Mouse (Mus musculus) CH12.LX (cell line): Measurements from ENCODE around the gene Fntb. TPM values are rescaled to one million over a fixed set of nuclear protein-coding genes. Genes with fewer than 3 reads are reported as not detected.

ENCODE experiments used
- DNase-seq: peaks from one replicate; pipeline ENCODE4 v3.0.0-alpha.2; 2013; ENCODE audit errors: extremely low read depth
- H3K27ac ChIP-seq: 2 replicates; pipeline ENCODE4 v1.5.1; 2012; ENCODE audit warnings: low read depth, mild to moderate bottlenecking, control low read depth, moderate library complexity; ENCODE audit not compliant: insufficient read depth
- H3K27me3 ChIP-seq: replicated peaks from 2 replicates; pipeline ENCODE3; 2012; ENCODE audit warnings: inconsistent platforms
- H3K36me3 ChIP-seq, 2 experiments: replicated peaks in 1 of 2; 2 replicates each; pipeline versions ENCODE3 to v1.6.1; 2012; ENCODE audit warnings: inconsistent platforms in 1 of 2, low read length in 1 of 2, mild to moderate bottlenecking in 1 of 2, mixed read lengths in 1 of 2, moderate library complexity in 1 of 2; ENCODE audit not compliant: control insufficient read depth in 1 of 2, insufficient read depth in 1 of 2
- H3K4me1 ChIP-seq, 2 experiments: 2 replicates each; pipeline ENCODE4 v1.6.1; 2012; ENCODE audit warnings: inconsistent platforms in 1 of 2, moderate library complexity in 1 of 2; ENCODE audit not compliant: insufficient read depth in 2 of 2, control insufficient read depth in 1 of 2
- H3K4me2 ChIP-seq: 2 replicates; pipeline ENCODE4 v1.6.1; 2012; ENCODE audit warnings: low read depth, mild to moderate bottlenecking, control low read depth; ENCODE audit not compliant: poor library complexity, insufficient read depth, severe bottlenecking
- H3K4me3 ChIP-seq, 3 experiments: fragments of 150-350 bp in 1 of 3; sonication (generic) in 1 of 3; replicated peaks in 1 of 3; 2 replicates each; pipeline versions ENCODE3 to v1.5.1; 2011 to 2012; ENCODE audit warnings: low read depth in 2 of 3, low read length in 2 of 3, mild to moderate bottlenecking in 2 of 3, moderate library complexity in 2 of 3, control low read depth in 1 of 3, improper control_type of control experiment in 1 of 3, inconsistent platforms in 1 of 3, mixed read lengths in 1 of 3; ENCODE audit not compliant: poor library complexity in 1 of 3
- H3K79me2 ChIP-seq: replicated peaks from 2 replicates; pipeline ENCODE4 v1.6.1; 2012; ENCODE audit warnings: mild to moderate bottlenecking, moderate library complexity; ENCODE audit not compliant: control insufficient read depth, poor library complexity, insufficient read depth, severe bottlenecking; ENCODE audit errors: extremely low read depth
- H3K9ac ChIP-seq: 2 replicates; pipeline ENCODE4 v1.6.1; 2012; ENCODE audit warnings: low read depth, mild to moderate bottlenecking, control low read depth, moderate library complexity; ENCODE audit not compliant: insufficient read depth
- H3K9me3 ChIP-seq: replicated peaks from 2 replicates; pipeline ENCODE3; 2012; ENCODE audit warnings: low read length, inconsistent platforms, mixed read lengths
- CHD1 ChIP-seq: IDR thresholded peaks from 2 replicates; pipeline ENCODE4 v1.6.1; 2012; ENCODE audit warnings: low read depth, low read length, improper control_type of control experiment, inconsistent platforms
- CTCF ChIP-seq, 2 experiments: IDR thresholded peaks in 1 of 2; conservative IDR thresholded peaks in 1 of 2; 2 replicates each; pipeline ENCODE4 v1.5.1; 2011 to 2012; ENCODE audit warnings: low read depth in 2 of 2, low read length in 2 of 2, improper control_type of control experiment in 1 of 2, inconsistent platforms in 1 of 2, mild to moderate bottlenecking in 1 of 2, moderate library complexity in 1 of 2
- ELF1 ChIP-seq: IDR thresholded peaks from 2 replicates; pipeline ENCODE4 v1.6.1; 2014; ENCODE audit warnings: low read depth, mild to moderate bottlenecking, inconsistent platforms, low read length, improper control_type of control experiment
- EP300 ChIP-seq: IDR thresholded peaks from 2 replicates; pipeline ENCODE4 v1.6.1; 2011; ENCODE audit warnings: low read length, improper control_type of control experiment
- ETS1 ChIP-seq: conservative IDR thresholded peaks from 2 replicates; pipeline ENCODE4 v1.6.1; 2012; ENCODE audit warnings: low read depth, mild to moderate bottlenecking, inconsistent platforms, low read length, improper control_type of control experiment, moderate library complexity
- GABPA ChIP-seq: IDR thresholded peaks from 2 replicates; pipeline ENCODE4 v1.6.1; 2012; ENCODE audit warnings: low read depth, low read length, improper control_type of control experiment, inconsistent platforms; ENCODE audit not compliant: insufficient replicate concordance
- JUN ChIP-seq: IDR thresholded peaks from 2 replicates; pipeline ENCODE4 v1.6.1; 2011; ENCODE audit warnings: low read depth, mild to moderate bottlenecking, low read length, improper control_type of control experiment, moderate library complexity; ENCODE audit not compliant: insufficient read depth
- KAT2A ChIP-seq: IDR thresholded peaks from 2 replicates; pipeline ENCODE4 v1.6.1; 2012; ENCODE audit warnings: low read length, improper control_type of control experiment, inconsistent platforms; ENCODE audit not compliant: insufficient replicate concordance
- MAFK ChIP-seq: IDR thresholded peaks from 2 replicates; pipeline ENCODE4 v1.6.1; 2011; ENCODE audit warnings: low read length, improper control_type of control experiment; ENCODE audit not compliant: insufficient replicate concordance
- MAZ ChIP-seq: IDR thresholded peaks from 2 replicates; pipeline ENCODE4 v1.6.1; 2012; ENCODE audit warnings: low read depth, mild to moderate bottlenecking, inconsistent platforms, low read length, improper control_type of control experiment, moderate library complexity
- MEF2A ChIP-seq: IDR thresholded peaks from 2 replicates; pipeline ENCODE4 v1.6.1; 2014; ENCODE audit warnings: low read depth, mild to moderate bottlenecking, inconsistent platforms, low read length, improper control_type of control experiment, borderline replicate concordance
- MXI1 ChIP-seq: IDR thresholded peaks from 2 replicates; pipeline ENCODE4 v1.6.1; 2011; ENCODE audit warnings: mild to moderate bottlenecking, low read depth, low read length, improper control_type of control experiment
- MYC ChIP-seq: IDR thresholded peaks from 2 replicates; pipeline ENCODE4 v1.6.1; 2011; ENCODE audit warnings: low read depth, mild to moderate bottlenecking, improper control_type of control experiment, low read length
- NELFE ChIP-seq: IDR thresholded peaks from 2 replicates; pipeline ENCODE4 v1.6.1; 2011; ENCODE audit warnings: low read depth, low read length, improper control_type of control experiment
- PAX5 ChIP-seq: IDR thresholded peaks from 2 replicates; pipeline ENCODE4 v1.6.1; 2012; ENCODE audit warnings: low read length, inconsistent platforms, mixed read lengths
- RAD21 ChIP-seq: IDR thresholded peaks from 2 replicates; pipeline ENCODE4 v1.6.1; 2011; ENCODE audit warnings: low read depth, mild to moderate bottlenecking, low read length, improper control_type of control experiment, moderate library complexity
- RCOR1 ChIP-seq: conservative IDR thresholded peaks from 2 replicates; pipeline ENCODE4 v1.6.1; 2012; ENCODE audit warnings: low read depth, mild to moderate bottlenecking, inconsistent platforms, low read length, improper control_type of control experiment
- SIN3A ChIP-seq: IDR thresholded peaks from 2 replicates; pipeline ENCODE4 v1.6.1; 2012; ENCODE audit warnings: low read length, improper control_type of control experiment, inconsistent platforms
- SMC3 ChIP-seq: IDR thresholded peaks from 2 replicates; pipeline ENCODE4 v1.6.1; 2011; ENCODE audit warnings: low read depth, low read length, improper control_type of control experiment
- TBP ChIP-seq: conservative IDR thresholded peaks from 2 replicates; pipeline ENCODE4 v1.6.1; 2011; ENCODE audit warnings: low read depth, low read length, improper control_type of control experiment
- TCF12 ChIP-seq: IDR thresholded peaks from 2 replicates; pipeline ENCODE4 v1.6.1; 2014; ENCODE audit warnings: low read depth, mild to moderate bottlenecking, inconsistent platforms, low read length, improper control_type of control experiment
- UBTF ChIP-seq: IDR thresholded peaks from 2 replicates; pipeline ENCODE4 v1.6.1; 2012; ENCODE audit warnings: low read depth, mild to moderate bottlenecking, inconsistent platforms, low read length, improper control_type of control experiment, moderate library complexity
- USF1 ChIP-seq: IDR thresholded peaks from 2 replicates; pipeline ENCODE4 v1.6.1; 2014; ENCODE audit warnings: low read depth, mild to moderate bottlenecking, inconsistent platforms, low read length, improper control_type of control experiment
- USF2 ChIP-seq: conservative IDR thresholded peaks from 2 replicates; pipeline ENCODE4 v1.6.1; 2011; ENCODE audit warnings: low read depth, low read length, improper control_type of control experiment
- ZC3H11A ChIP-seq: IDR thresholded peaks from 2 replicates; pipeline ENCODE4 v1.6.1; 2012; ENCODE audit warnings: low read depth, mild to moderate bottlenecking, inconsistent platforms, low read length, improper control_type of control experiment
- ZMIZ1 ChIP-seq: IDR thresholded peaks from 2 replicates; pipeline ENCODE4 v1.6.1; 2012; ENCODE audit warnings: low read depth, mild to moderate bottlenecking, inconsistent platforms, low read length, improper control_type of control experiment
- dilution Hi-C: fragments of 300-500 bp; cut with MboI; formaldehyde crosslinking; loops from 2 replicates; pipeline ENCODE4 v1.14.3; 2020; ENCODE audit warnings: low sequenced_read_pairs; ENCODE audit not compliant: extremely low pct_unique_long_range_greater_than_20kb, extremely low pct_ligation_motif_present
- in situ Hi-C: fragments of 300-500 bp; cut with MboI; formaldehyde crosslinking; loops from 3 replicates; pipeline ENCODE4 v1.14.3; 2019; ENCODE audit warnings: low sequenced_read_pairs, low pct_ligation_motif_present, low pct_unique_long_range_greater_than_20kb, mixed read lengths
- polyA plus RNA-seq: library from polyadenylated mRNA; unstranded; fragments of >175 nt; gene quantifications from 2 replicates; pipeline ENCODE4 v1.2.1, GENCODE M21; 2012; ENCODE audit warnings: low read depth; ENCODE audit not compliant: insufficient read length
- total RNA-seq, 2 experiments: library from RNA; depleted of rRNA; stranded (reverse); fragments of 300-350 nt in 1 of 2; fragments of >200 nt in 1 of 2; gene quantifications; 2 replicates each; pipeline ENCODE4 v1.2.3; 2012 to 2014

The Fntb gene
- total and polyA plus RNA-seq, 3 experiments = 5.6 to 19.5 (median 9.2) TPM

DNA sequence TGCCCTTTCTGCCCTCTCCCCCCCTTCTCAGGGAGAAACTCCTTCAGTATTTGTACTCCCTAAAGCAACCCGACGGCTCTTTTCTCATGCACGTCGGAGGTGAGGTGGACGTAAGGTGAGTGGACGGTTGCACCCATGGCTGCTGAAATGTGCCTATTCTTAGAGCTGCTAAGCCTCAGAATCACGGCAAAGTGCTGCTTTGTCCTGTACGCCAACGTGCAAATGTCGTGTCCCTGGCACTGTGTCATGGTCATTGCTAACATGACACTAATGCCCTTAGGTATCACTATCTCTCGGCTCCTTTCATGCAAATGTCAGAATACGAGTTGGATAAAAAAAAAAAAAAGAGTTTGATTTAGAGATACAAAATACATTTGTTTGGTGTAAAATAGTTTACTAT is 122.6 kb downstream of the Fntb start:
- Histone ChIP-seq H3K4me2 (no peak overlapping the region), H3K36me3 (peaks cover 12 to 61% of the 10 kb centered on the region in 2 experiments), H3K79me2 (no peaks in the 10 kb centered on the region), H3K27ac (no peak overlapping the region), H3K4me1 (peaks cover 5 to 20% of the 10 kb centered on the region in 2 experiments; a peak in 3 of 4 replicates), H3K27me3 (no peaks in the 10 kb centered on the region), H3K9ac (no peak overlapping the region), H3K4me3 (no peak overlapping the region), H3K9me3 (no peaks in the 10 kb centered on the region)
- TF ChIP-seq GABPA = no peak
- no peak for TF ChIP-seq MXI1
- no peak for TF ChIP-seq ZC3H11A
- no peak for TF ChIP-seq TBP
- TF ChIP-seq EP300 = no peak
- TF ChIP-seq PAX5 = no peak
- no peak for TF ChIP-seq TCF12
- TF ChIP-seq USF1 = no peak
- no peak for TF ChIP-seq CHD1
- no peak for TF ChIP-seq NELFE
- no peak for TF ChIP-seq USF2
- no peak for TF ChIP-seq ZMIZ1
- no peak for TF ChIP-seq ETS1
- TF ChIP-seq SIN3A = no peak
- no peak for TF ChIP-seq MAFK
- no peak for TF ChIP-seq SMC3
- no peak for TF ChIP-seq ELF1
- TF ChIP-seq MAZ = no peak
- DNase-seq = no peak
- in situ Hi-C loops (no loop called here), dilution Hi-C loops (no loop called here)

- H3K36me3 ChIP-seq = peaks cover 15 to 64% of the 10 kb centered on the region in 2 experiments
- in situ Hi-C loops (no loop called here), dilution Hi-C loops (no loop called here)
- peak; percentile 49 for DNase-seq
- no peak for TF ChIP-seq UBTF
- no peak for TF ChIP-seq JUN
- TF ChIP-seq MEF2A = no peak
- TF ChIP-seq KAT2A = no peak
- TF ChIP-seq PAX5 = no peak
- TF ChIP-seq MYC = no peak
- TF ChIP-seq USF2 = no peak
- no peak for TF ChIP-seq EP300
- TF ChIP-seq RCOR1 = no peak
- TF ChIP-seq ZMIZ1 = no peak
- TF ChIP-seq ETS1 = no peak
- TF ChIP-seq CTCF (conservative IDR thresholded peaks at IDR 0.05 in 1 of 2, IDR thresholded peaks at IDR 0.05 in 1 of 2; ENCODE audit: low read depth in 2 of 2, low read length in 2 of 2) = no peak
- no peak for TF ChIP-seq RAD21
- H3K79me2 ChIP-seq = no peaks in the 10 kb centered on the region
- no peaks in the 10 kb centered on the region for H3K27me3 ChIP-seq
- H3K9ac ChIP-seq = no peak overlapping the region
- H3K4me3 ChIP-seq = no peak overlapping the region
- H3K4me1 ChIP-seq = peaks cover 5 to 20% of the 10 kb centered on the region in 2 experiments; a peak in 3 of 4 replicates
- H3K4me2 ChIP-seq = no peak overlapping the region
- H3K9me3 ChIP-seq = no peaks in the 10 kb centered on the region
- no peak overlapping the region for H3K27ac ChIP-seq
These were observed 124.2 kb downstream of the Fntb start for GRCm38 (mm10) chr12:76889404-76890184.
